Mouse (Mus musculus) E14TG2a.4 (cell line): Measurements from ENCODE around the gene P2ry2.

ENCODE experiments used
- CTCF ChIP-seq: conservative IDR thresholded peaks from 2 replicates; pipeline ENCODE4 v1.5.1; 2014; ENCODE audit warnings: low read length
- NANOG ChIP-seq: IDR thresholded peaks from 2 replicates; pipeline ENCODE4 v1.6.1; 2014; ENCODE audit warnings: borderline replicate concordance, low read length, mixed read lengths
- POU5F1 ChIP-seq: IDR thresholded peaks from 2 replicates; pipeline ENCODE4 v1.6.1; 2014; ENCODE audit warnings: low read length, borderline replicate concordance

DNA sequence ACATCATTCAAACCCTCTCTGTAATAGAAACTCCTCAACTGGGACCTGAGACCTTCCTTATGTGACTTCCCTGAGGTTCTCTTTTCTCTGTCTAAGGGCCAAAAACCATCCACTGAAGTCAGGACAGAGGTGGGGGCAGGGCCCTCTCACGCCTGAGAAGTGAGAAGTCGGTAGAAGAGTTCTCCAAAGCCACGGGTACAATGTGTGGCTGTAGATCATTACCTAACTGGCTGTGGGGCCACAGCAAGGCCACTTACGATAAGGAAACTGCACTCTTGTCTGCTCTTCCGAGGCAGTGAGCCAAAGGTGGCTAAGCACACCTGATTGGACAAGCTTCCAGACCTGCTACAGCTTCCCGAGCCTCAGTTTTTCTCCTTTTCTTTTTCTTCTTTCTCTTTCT is 16.8 kb upstream of the P2ry2 start:
- TF ChIP-seq CTCF (no peak), NANOG (no peak), POU5F1 (no peak)
